Mouse (Mus musculus): Measurements from ENCODE around the gene Nrxn3. TPM values are rescaled to one million over a fixed set of nuclear protein-coding genes. Genes with fewer than 3 reads are reported as not detected.
A peak's percentile ranks its signal among the peaks of the same experiment; 100 is the strongest.

Nrxn3 gene
- total RNA-seq, 4 experiments from 2014 or later: 0.03 to 0.30 (median 0.28) TPM; not detected in 1

DNA sequence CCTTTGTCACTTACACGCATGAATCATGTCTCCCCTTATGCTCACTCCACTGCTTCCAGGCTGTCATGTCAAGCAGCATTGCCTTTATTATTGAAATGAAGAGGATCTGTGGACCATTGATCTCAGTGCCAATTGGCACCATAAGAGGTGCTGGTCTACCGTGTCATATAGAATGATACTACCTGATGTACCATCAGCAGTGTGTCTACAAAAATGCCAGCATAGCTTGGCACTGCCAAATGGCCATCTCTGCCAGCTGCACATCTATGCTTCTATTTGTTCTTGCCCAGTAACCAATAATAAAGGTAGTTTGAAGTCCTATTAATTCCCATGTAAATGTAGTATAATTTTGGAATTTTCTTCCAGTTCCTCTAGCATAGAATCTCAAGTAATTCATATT, 1340.8 kb downstream of the Nrxn3 start:
- no peak for DNase-seq (ENCODE audit: low spot score)

DNA sequence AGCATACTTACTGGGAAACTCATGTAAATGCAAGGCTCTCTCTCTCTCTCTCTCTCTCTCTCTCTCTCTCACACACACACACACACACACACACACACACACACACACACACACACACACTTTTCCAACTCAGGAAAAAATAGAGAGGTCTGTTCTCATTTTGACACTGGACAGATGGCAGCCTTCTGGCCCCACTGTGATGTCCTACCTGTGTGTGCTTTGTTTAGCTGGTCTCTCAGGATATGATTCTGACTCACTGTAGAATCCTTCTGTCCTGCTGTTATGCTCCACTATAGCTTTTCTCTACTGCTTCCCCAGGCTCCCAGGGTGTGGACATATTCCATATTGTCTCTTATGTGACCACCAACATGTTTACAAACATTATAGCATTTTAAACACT, 1363.2 kb downstream of the Nrxn3 start:
- DNase-seq (ENCODE audit: low spot score): no peak

DNA sequence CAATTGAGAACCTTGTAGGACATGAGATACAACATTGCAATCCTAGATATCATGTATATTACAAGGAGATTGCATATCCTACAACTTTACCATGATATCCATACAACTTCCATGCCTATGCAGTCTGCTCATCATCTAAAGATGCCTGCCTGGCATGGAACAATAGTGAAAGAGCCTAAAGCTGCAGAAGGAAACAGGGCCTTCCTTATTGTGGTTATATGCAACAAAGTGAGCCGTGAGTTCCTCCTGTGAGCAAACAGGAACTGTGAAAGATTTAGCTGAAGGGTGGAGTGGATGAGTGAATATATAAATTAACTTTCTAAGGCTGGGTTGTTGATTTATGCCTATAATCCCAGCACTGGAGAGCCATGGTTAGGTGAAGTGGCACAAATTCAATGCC, 1373.1 kb downstream of the Nrxn3 start:
- no peak for DNase-seq (ENCODE audit: low spot score)

DNA sequence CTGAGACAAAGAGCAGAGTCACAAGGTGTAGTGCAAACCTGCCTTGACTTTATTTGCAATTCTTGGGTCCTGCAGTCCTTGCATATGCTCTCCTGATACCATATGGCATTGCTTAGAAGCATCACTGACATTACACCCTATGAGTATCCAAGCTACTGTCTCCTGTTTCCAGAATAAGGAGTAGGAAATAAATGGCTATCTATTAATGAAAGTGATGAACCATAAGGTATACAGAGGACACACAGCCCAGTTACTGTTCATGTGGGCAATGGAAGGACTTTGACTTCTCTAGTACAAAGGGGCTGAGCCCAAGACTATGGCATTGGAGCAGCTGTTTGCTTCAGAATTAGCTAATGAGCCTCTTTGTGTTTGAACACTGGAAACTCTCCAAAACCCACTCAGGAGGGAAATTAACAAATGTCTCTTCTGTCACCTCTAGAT, 1390.7 kb downstream of the Nrxn3 start:
- DNase-seq (ENCODE audit: low spot score): no peak

DNA sequence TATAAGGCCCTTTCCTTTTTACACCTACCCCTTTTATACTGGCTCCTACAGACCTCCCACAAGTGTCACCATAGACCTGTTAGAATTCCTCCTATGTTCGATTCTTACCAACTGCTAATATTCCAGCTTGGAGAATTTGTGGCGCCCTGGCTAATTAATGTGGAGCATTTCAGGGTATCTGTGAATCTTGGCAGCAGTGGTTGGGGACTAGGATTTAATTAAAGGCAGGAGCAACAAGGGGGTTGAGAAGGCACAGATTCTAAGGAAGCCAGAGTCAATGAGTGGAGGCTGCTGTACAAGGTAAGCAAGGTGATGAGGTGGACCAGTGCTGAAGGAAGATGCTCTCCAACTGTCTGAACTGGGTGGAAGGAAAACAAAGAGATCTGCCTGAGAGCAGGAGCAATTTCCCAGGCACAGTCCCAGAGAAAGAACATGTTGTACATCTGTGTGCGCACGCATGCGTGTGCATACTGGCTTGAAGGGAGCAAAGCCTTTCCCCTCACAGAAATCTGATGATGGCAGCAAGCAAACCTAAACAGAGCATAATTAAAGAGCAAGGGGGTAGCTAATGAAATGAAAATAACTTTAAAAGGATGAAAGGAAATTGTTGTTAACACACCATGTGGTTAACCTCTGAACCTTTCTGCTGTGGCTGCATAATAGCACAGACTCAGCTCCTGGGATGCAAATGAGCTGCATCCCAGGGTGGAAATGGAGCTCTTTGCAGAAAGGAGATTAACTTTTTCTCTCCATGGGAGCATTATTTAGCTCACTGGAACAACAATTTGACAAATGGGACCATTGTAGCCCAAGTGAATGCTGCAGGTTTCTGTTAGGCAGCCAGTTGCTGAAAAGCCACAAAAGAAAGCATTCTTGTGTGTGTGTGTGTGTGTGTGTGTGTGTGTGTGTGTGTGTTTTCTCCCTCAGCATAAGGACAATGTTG, 1409.5 kb downstream of the Nrxn3 start:
- no peak for DNase-seq (ENCODE audit: low spot score)

DNA sequence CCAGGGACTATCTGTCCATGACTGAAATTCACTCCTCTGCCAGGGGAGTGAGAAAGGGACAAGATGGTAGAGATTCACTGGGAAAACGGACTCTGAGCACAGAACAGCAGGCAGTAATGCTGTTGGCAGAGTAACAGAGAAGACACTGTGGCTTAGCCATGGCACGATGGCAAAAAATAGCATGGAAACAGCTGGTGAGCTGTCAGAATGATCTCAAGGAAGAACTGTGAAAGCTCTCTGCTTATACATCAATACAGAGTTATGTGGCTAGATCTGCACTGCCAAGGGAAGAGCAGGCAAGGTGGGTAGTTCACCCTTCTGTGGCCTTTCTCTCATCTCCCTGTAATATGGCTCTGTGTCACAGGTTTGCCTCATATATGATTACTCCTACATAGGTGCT, 1419.3 kb downstream of the Nrxn3 start:
- DNase-seq (ENCODE audit: low spot score): no peak

DNA sequence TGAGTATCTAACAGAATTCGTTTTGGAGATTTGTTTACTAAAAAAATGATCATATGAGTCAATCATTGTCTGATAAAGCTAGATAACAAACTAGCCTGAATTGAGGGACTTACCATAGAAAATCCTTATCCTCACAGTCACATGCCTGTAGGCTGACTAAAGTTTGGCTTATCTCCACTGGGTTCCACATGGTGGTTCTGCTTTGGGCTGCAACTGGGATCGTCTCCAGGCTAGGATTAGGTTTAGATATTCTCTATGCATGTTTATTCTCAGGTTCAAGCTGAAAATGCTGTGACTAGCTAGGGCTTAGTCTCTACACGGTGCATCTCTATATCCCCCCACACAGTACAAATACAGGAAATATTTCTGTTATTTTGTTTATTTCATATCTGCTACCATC, 1421.6 kb downstream of the Nrxn3 start:
- no peak for DNase-seq (ENCODE audit: low spot score)

DNA sequence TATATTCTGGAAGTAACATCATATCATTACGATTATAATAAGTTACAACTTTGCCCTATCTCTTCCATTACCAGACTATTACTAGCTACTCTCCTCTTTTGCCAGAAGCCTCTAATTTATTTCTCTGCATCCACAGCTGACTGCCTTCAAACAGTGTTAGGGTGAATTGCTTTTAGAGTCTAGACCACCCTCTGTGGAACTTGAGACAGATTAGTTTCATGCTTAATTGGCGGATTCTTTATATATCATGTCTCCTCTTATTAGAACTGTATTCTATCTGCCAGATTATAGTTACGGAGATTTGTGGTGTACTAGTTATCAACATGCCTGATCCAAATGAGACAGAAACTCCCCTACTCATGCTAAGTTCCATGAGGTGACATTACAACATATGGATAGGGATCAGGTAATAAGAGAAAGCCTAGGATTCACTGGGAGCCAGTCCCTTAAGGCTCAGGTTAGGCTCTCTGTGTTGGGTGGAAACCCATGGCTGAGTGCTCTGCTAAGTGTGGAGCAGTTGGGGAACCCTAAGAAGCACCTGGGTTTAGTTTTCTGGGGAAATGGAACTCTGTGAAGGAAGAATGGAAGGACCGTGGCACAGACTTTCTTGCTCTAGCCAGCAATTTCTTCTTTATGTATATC, 1435.6 kb downstream of the Nrxn3 start:
- no peak for DNase-seq (ENCODE audit: low spot score)

DNA sequence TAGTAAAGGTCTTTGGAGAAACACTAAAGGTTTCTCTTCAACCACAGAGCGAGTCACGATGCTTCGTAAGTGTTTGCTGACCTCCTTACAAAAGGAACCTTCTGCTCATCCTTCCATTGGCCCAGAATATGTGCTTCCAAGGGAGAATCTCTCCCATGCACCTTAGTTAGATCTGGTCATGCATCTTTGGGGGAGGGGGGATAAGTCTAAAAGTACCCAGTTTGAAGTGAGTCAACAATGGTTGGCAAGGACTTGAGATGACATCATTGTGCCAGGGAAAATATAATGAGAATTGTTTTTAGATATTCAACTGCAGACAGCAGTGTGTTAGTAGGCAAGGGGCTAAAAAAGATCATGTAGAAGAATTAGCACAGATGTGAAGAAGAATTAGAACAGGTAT, 1437.2 kb downstream of the Nrxn3 start:
- no peak for DNase-seq (ENCODE audit: low spot score)

DNA sequence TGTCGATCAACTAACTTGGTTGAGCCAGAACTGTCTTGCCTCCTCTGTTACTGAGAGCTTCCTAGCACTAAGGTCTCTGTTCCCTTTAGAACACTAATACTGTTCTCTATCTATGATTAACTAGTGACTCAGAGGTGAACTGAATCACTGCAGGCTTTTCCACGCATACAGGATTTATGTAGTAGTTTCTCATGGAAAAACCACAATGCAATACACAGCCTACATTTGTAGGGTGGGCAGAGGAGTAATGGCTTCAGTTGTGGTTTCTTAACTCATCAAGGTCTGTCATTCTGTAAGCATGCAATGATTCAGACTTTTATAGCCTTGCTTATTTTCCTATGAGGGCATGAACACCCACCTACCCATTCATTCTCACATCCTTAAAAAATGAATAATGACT, 1443.4 kb downstream of the Nrxn3 start:
- no peak for DNase-seq (ENCODE audit: low spot score)

DNA sequence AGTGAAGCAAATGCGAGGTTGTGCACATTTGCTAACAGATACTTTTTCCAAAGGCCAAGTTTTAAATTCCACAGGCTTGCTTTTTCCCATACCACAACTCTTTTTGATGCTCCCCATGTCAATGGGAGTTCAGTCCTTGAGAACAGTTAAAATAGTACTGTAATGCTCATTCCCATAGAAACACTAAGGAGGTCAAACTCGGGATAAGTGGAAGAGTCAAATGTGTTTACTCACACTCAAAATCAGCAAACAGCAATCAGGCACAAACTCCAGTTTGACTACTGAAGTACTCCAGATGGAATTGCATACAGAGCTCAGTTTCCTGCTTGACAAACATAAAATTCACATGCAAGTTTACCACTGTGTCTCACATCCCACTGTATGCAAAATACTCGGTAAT, 1458.9 kb downstream of the Nrxn3 start:
- no peak for DNase-seq (ENCODE audit: low spot score)

DNA sequence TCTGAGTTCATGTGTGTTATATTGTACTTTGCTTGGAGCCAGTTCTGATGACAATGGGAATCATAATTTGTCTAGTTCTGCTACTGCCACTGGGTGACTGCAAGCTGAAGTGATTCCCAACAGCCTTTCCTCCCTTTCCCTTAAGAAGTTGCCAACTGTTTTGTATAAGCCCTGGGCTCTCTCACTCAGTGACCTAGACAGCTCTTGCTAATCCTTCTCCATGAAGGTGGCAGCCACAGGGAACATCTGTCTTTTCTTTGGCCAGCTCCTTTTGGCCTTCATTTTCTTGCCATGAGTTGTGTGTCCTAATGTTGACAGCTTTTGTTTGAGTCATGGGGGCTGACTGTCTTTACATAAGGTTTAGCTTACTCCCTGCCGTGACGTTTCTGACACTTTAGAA, 1460.3 kb downstream of the Nrxn3 start:
- no peak for DNase-seq (ENCODE audit: low spot score)

DNA sequence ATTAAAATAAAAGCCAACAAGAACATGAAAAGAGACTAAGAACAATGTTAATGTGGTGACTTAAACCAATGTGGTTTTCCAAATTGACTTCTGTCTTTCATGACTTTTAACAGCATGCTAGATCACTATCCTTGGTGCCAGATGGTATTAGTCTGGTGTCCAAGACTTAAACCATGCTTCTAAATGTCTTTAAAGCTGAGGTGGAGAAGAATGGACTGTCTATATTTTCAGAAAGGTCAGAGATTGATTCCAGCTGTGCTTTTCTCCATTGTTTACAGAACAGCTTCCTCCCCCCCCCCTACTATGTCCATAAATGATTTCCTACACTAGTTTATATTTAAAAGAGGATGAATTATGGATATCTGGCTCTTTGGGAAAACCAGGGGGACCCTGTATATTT, 1473.5 kb downstream of the Nrxn3 start:
- DNase-seq (ENCODE audit: low spot score): no peak

DNA sequence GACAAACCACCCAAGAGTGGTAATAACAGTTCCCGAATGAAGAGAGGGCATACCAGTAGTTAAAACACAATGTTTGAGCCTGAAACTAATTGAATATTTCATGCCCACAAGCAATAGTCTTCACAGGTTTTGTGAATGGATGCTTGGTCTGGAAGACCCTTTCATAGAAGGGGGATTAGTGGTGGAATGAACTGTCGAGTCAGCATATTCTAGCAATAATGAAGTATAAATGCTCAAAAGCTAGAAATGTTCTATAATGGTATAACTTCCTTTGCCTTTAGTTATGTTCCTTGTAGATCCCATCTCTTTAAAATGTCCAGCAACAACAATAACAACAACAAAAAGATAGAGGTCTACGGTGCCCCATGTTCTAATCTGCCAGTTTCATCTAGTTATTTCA, 1475.3 kb downstream of the Nrxn3 start:
- DNase-seq (ENCODE audit: low spot score): no peak

DNA sequence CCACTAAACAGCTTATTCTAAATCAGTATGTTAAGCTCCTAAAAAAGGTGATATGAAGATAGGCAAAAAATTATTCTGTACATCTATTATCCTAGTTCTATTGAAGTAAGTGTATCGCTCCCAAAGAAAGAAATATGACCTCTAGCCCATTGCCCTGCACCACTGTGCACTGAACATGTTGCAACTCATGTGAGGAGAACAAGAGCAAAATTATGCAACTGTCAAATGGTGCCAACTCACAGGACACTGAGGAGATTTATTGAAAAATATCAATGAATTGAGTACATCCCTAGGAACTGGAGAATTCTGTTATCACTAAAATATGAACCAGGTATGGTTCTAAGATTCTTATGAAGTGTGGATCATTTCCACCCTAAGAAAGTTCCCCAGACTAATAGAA, 1479.8 kb downstream of the Nrxn3 start:
- no peak for DNase-seq (ENCODE audit: low spot score)

DNA sequence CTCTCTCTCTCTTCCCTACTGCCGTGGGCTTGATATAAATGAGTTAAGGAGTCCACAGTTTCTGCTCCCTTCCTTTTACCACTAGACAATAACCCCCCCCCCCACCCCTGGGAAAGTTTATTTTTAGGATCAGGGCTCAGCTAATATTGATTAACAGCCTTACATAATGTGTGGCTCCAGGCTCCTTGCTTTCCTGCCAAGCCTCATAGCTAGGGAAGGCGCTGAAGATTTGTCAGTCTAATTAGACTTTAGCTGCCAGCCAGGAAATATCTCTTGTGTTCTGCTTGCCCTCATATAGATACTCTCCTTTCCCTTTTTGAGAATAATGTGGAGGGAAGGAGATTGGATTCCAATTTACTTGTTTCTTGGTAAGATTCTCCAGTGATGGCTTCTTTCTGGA, 1488.7 kb downstream of the Nrxn3 start:
- peak; percentile 2 for DNase-seq (ENCODE audit: low spot score)

DNA sequence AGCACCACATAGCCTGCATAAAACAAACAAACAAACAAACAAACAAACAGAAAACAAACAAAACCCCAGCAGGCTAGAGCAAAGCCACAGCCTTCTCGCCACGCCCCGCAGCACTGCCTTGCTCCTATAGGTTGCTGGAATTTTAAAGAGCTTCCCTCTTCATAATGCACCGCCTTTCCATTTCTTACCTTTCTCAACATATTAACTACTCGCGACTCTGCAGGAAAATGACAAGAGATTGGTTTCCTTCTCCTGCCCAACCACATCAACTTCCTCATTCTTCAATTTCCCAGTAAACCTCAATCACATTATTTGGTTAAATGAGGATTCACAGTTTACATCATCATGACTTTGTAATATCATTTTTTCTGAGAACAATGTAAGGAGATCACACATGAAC, 1494.4 kb downstream of the Nrxn3 start:
- no peak for DNase-seq (ENCODE audit: low spot score)

DNA sequence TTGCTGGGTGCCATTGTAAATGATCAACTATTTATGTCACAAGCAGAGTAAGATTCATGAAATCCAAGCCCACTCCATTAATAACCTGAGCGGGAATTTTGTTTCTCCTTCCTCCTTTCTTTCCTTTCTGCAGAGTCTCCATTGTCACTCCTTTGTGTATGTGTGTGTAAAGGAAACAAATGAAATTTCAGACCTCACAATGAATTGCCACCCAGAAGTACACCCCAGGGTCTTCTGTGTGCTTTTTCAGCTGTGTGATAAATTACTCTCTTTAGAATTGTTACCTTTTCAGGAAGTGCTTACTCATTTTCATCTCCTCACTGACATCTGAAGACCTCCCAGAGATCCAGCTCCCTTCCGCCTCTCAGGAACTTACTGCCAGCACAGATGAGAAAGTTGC, 1506.4 kb downstream of the Nrxn3 start:
- DNase-seq (ENCODE audit: low spot score): no peak

DNA sequence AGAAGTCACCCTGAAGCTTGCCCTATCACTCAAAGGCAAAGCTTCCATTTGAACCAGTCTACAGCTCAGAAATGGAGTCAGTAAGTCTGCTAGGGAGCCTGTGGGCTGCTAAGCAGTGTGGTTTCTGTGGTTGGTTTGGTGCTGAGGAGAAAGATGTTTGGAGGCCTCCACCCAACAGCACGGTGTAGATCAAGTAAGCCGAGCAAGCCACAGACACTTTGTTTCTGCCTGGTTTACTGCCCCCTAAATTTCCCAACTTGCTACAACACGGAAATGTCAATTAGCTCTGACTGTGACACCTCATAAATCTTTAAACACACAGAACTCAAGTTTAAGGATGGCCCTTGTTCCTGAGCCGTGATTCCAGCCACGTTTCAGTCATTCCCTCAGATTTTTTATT, 1513.4 kb downstream of the Nrxn3 start:
- no peak for DNase-seq (ENCODE audit: low spot score)

DNA sequence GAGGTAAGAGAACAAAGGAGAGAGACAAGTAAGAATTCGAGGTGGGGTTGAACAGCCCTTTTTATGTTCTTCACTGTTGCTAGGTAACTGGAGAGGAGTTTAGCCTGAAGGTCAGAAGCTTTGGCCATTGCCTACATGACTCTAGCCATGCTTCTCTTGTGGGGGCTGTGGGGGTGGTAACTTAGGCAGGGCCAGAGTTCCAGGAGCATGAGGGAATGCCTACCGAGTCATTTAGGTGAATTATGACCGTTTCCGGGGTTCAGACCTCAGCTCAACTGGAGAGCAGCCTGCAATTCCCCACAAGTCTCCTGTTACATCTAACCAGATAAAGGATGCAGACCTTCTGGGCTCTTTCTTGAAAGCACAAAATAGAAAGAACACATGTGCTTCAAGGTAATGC, 1537.6 kb downstream of the Nrxn3 start:
- DNase-seq (ENCODE audit: low spot score): no peak

DNA sequence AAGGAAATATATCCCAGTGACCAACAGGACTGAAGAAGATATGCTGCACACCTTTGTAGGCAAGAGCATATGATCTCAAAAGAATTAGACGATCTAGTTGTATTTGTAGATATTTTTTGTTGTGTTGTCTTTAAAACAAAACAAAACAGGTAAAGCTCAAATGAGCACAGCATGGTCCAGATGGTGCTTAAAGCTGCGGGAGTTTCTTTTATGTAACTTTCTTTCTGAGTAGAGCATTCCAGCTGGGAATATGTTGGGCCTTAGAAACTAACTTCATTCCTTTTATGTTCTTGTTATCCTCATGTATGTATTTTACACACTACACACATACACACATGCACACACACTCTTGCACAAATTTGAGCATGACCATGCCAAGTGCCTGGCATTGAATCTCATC, 1545.4 kb downstream of the Nrxn3 start:
- DNase-seq (ENCODE audit: low spot score): no peak

DNA sequence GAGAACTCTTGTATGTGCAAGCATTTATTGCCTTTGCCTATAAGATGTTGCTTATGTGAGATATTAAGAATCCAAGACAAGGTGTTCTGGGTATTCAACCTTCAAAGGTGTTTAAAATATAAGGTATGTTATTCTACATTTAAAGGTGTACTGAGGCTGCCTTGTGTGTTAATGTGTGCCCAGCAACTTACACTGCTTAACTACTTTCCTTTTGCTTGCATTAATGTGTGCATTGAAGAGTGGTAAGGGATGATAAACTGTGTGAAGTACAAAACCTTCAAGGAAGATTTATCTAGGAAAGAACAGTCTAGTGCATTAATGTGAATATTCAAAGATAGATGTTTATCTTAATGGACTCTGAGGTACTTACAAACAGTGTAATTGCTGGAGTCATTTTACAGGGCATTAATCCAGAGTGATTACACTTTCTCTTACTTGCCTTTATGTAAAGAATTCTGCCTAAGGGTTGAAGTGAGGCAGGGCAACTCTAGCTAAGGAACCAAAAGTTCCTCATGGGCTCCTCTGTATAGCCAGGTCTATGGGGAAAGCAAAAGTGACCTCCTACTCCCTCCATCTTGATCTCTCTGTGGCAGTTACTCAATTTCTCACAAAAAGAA, 1548.2 kb downstream of the Nrxn3 start:
- DNase-seq (ENCODE audit: low spot score): no peak
